Mouse (Mus musculus) cerebellum, postnatal 10 days (tissue): ENCODE data around the gene BC117090.
"Not testable (repeated sequence)": the region's sequence is repeated elsewhere in the genome, so short reads cannot be mapped to it uniquely, and the experiment has no call there.

ENCODE experiments used
- DNase-seq, 2 experiments: peaks; one replicate each; pipeline ENCODE4 v3.0.0; 2021; ENCODE audit warnings: mixed read lengths in 2 of 2

Gene BC117090

DNA sequence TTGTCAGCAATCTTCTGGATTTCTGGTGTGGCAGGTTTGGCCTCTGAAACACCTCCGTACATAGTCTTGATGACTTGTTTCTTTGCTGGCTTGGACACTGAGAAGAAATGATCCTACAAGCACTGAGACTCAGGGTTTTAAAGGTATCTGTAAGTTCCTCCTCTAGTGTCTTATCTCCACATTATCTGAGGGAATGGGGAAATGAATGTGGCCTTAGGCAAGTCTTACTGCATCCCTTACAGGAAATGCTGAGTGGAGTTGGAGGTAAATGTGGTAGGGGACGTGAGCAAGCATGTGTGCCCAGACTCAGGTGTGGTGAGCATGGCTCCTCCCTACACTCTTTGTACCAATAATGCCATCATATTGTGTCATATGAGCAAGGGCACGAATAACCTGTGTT lies at the start of gene BC117090:
BC117090 (minus strand) TSS at position 101 of the 400 bp plus-strand sequence.
- DNase-seq: no peak

DNA sequence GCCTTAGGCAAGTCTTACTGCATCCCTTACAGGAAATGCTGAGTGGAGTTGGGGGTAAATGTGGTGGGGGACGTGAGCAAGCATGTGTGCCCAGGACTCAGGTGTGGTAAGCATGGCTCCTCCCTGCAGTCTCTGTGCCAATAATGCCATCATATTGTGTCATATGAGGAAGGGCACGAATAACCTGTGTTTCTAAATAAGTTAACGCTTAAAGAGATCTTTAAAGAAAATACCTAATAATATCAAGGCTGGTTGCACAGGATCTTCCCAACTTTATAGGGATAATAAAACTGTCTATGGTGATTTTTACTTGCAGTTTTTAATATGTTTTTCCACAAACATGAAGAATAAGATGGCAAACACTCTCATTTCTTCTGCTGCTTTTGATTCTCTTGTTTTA lies 33.5 kb upstream of the BC117090 start, which contains the start of gene BC100530:
BC100530 (minus strand) TSS at position 101 of the 400 bp plus-strand sequence.
- not testable (repeated sequence) for DNase-seq

DNA sequence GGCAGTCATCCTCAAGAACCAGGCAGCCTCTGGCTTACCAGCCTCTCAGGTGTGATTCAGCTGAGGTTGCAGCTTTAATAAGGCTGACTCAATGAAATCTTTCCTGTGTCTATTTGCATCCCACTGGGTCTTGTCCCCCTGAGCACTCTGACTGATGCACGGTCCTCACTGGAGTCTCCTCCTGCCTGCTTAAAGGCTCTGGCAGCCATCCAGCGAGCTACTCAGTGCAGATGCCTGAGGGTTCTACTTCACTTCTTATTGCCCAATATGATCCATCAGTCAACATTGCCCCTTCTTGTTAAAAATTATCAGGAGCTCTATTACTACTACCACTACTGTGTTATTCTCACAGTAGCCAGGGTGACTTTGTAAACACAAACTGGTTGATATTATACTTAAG lies 3.0 kb upstream of the BC117090 start:
- peak; percentile 20 to 28 for DNase-seq

- DNase-seq: no peak
Measured at GRCm38 (mm10) chr16:36319286-36319685, 14.8 kb downstream of the BC117090 start.

DNA sequence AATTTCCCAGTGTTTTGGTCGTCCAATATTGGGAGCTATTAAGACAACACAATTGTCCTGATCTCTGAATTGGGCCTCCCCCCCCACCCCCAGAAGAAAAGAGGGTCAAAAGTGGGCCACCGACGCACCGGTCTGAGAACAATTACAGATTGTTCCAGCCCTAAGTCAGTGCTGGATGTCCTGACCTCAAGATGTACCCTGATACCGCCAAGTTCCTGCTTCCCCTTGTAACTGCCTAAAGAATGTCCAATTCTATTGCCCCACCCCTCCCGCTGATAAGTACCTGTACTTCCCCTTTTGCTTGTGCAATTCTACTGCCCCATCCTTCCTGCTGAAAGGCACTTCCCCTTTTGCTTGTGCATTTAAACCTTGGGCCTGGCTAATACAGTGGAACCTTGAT lies 18.0 kb downstream of the BC117090 start:
- not testable (repeated sequence) for DNase-seq

- DNase-seq: no peak
Measured at GRCm38 (mm10) chr16:36307631-36308030, 26.5 kb downstream of the BC117090 start.

- DNase-seq: no peak
Measured at GRCm38 (mm10) chr16:36289140-36289539, 45.0 kb downstream of the BC117090 start.

GRCm38 (mm10) chr16:36276796-36277195 lies 57.3 kb downstream of the BC117090 start, which contains the start of gene Stfa1:
Stfa1 (plus strand) TSS chr16:36276951.
- not testable (repeated sequence) for DNase-seq
